Mouse (Mus musculus) spleen, adult 18-20 months (tissue): Measurements from ENCODE around the gene Tmem86b.

ENCODE experiments used
- DNase-seq, 2 experiments: peaks; one replicate each; pipeline ENCODE4 v3.0.0; 2022; ENCODE audit warnings: mixed read lengths in 2 of 2

The Tmem86b gene

GRCm38 (mm10) chr7:4631031-4631430 is at the start of gene Tmem86b:
Gene Tmem86b, minus strand, starts transcription at chr7:4631422.
- no peak for DNase-seq

- DNase-seq = no peak
These were observed 44.0 kb upstream of the Tmem86b start for GRCm38 (mm10) chr7:4675200-4675599.

- DNase-seq = no peak
These were observed 43.0 kb upstream of the Tmem86b start for GRCm38 (mm10) chr7:4674114-4674731.

- DNase-seq = no peak
These were observed 40.7 kb upstream of the Tmem86b start for GRCm38 (mm10) chr7:4671956-4672355.

- no peak for DNase-seq
These were observed 39.5 kb upstream of the Tmem86b start for GRCm38 (mm10) chr7:4670655-4671255.

GRCm38 (mm10) chr7:4669156-4669555 is 37.9 kb upstream of the Tmem86b start:
- no peak for DNase-seq

- DNase-seq = no peak
These were observed 37.3 kb upstream of the Tmem86b start for GRCm38 (mm10) chr7:4668506-4668905.

GRCm38 (mm10) chr7:4666871-4667270 is 35.6 kb upstream of the Tmem86b start:
- no peak for DNase-seq

GRCm38 (mm10) chr7:4663742-4664141 is 32.5 kb upstream of the Tmem86b start:
- no peak for DNase-seq

- no peak for DNase-seq
These were observed 32.0 kb upstream of the Tmem86b start for GRCm38 (mm10) chr7:4663179-4663578.

- no peak for DNase-seq
These were observed 28.8 kb upstream of the Tmem86b start for GRCm38 (mm10) chr7:4659911-4660443.

GRCm38 (mm10) chr7:4658912-4659551 is 27.8 kb upstream of the Tmem86b start, which contains the start of gene Ppp6r1:
Gene Ppp6r1, minus strand, starts transcription at chr7:4659019.
- peak; percentile 93 to 96 for DNase-seq

GRCm38 (mm10) chr7:4658128-4658907 is 27.1 kb upstream of the Tmem86b start:
- DNase-seq = no peak

GRCm38 (mm10) chr7:4657521-4658127 is 26.4 kb upstream of the Tmem86b start:
- no peak for DNase-seq

GRCm38 (mm10) chr7:4656818-4657217 is 25.6 kb upstream of the Tmem86b start:
- DNase-seq = no peak

- no peak for DNase-seq
These were observed 24.7 kb upstream of the Tmem86b start for GRCm38 (mm10) chr7:4655916-4656315.

- no peak for DNase-seq
These were observed 24.2 kb upstream of the Tmem86b start for GRCm38 (mm10) chr7:4655393-4655792.

- no peak for DNase-seq
These were observed 23.0 kb upstream of the Tmem86b start for GRCm38 (mm10) chr7:4654221-4654620.

- peak; percentile 53 to 67 for DNase-seq
These were observed 22.6 kb upstream of the Tmem86b start for GRCm38 (mm10) chr7:4653780-4654179.

GRCm38 (mm10) chr7:4653351-4653750 is 22.1 kb upstream of the Tmem86b start:
- no peak for DNase-seq

GRCm38 (mm10) chr7:4652726-4653125 is 21.5 kb upstream of the Tmem86b start:
- DNase-seq = no peak

GRCm38 (mm10) chr7:4651581-4651980 is 20.4 kb upstream of the Tmem86b start:
- peak in 1 of 2 experiments; percentile 25 for DNase-seq

GRCm38 (mm10) chr7:4647992-4648391 is 16.8 kb upstream of the Tmem86b start:
- DNase-seq = no peak
